Mouse (Mus musculus) heart, postnatal 0 days (tissue): ENCODE data around the gene Ccdc149.

Source experiments
- CTCF ChIP-seq: IDR thresholded peaks from 2 replicates; pipeline ENCODE4 v1.5.1; 2016; ENCODE audit warnings: antibody characterized with exemption, control low read depth, low read depth
- EP300 ChIP-seq: IDR thresholded peaks from 2 replicates; pipeline ENCODE4 v1.6.1; 2016; ENCODE audit warnings: antibody characterized with exemption, low read depth

DNA sequence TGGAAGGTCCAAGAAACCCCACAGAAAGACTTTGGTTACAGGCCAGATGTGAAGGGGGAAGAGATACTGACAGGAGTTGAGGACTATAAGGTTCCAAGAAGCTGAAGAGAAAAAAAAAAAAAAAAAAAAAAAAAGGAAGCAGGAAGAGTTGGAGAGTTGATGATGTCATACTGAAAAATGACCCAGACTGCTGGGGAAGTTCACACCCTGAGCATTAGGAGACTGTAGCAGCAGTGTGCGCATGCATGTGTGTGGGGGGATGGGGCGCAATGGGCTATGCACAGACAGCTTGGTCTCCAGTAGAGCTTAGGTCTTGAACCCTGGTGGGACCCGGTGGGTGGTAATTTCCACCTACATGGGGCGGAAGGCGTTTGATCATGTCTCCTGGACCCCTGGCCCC is 87.6 kb downstream of the Ccdc149 start:
- TF ChIP-seq CTCF = no peak
- TF ChIP-seq EP300 = no peak
